ENCODE assay signal across 8 mouse cellular contexts in genomic region chr10:60351248-60351647, GRCm38 (mm10). TPM values are rescaled to one million over a fixed set of nuclear protein-coding genes. Genes with fewer than 3 reads are reported as not detected.
DNase-seq lines count a peak whose midpoint lies in the region; ATAC-seq lines count a peak whose summit lies in the region.

No protein-coding gene starts in this region.

- H3K4me1 ChIP-seq in liver, embryonic 12.5 days, result peaks cover 63% of the 10 kb centered on the region

- no peaks in the 10 kb centered on the region for H3K36me3 ChIP-seq in liver, embryonic 12.5 days

- no peak for ATAC-seq in liver, embryonic 12.5 days

- no peak overlapping the region for H3K4me3 ChIP-seq in liver, embryonic 12.5 days

- peak overlapping the region; percentile 90 for H3K4me2 ChIP-seq in liver, embryonic 12.5 days

- DNase-seq in adrenal gland, postnatal 10 days, result peak; percentile 74
- DNase-seq in adrenal gland, postnatal 4 days (ENCODE audit: low spot score in 2 of 2), result no peak
- peak; percentile 47 for DNase-seq in retina, postnatal 1 day
- no peak for DNase-seq in retina, embryonic 14.5 days (ENCODE audit: low spot score)
- no peak for DNase-seq in right cerebral cortex, adult 2 months (ENCODE audit: low spot score in 2 of 2)
- no peak for DNase-seq in urinary bladder, postnatal 10 days (ENCODE audit: low spot score)
- DNase-seq in T-cell, adult 2 months (ENCODE audit: low spot score), result no peak

- H3K27me3 ChIP-seq in liver, embryonic 12.5 days (replicated peaks), result no peaks in the 10 kb centered on the region

- 35% methylated on average over 3 of the region's 3 CpGs for WGBS in liver, embryonic 12.5 days (ENCODE audit: insufficient replicate concordance)

- H3K9me3 ChIP-seq in liver, embryonic 12.5 days (replicated peaks), result no peaks in the 10 kb centered on the region

- H3K27ac ChIP-seq in liver, embryonic 12.5 days, result peak overlapping the region; percentile 66

- no peak overlapping the region for H3K9ac ChIP-seq in liver, embryonic 12.5 days

RNA-seq across cellular contexts. Expression of gene Vsir, which starts 4.6 kb away (rescaled TPM):
- 10 to 100 TPM; 20.1 to 21.0 TPM for total RNA-seq in adrenal gland, postnatal 10 days (2021)
- total RNA-seq in adrenal gland, postnatal 4 days (2021), result 10 to 100 TPM; 15.7 to 16.5 TPM
- polyA plus RNA-seq in liver, embryonic 12.5 days (2016; fragmentation: Nextera tagmentation; extraction: Ambion mirVana), result 3.5 and 3.9 TPM in 2 replicates

RNA-seq across cellular contexts. Expression of gene Gm17455, which starts 48.3 kb away (rescaled TPM):
- total RNA-seq in adrenal gland, postnatal 10 days (2021), result not detected
- total RNA-seq in adrenal gland, postnatal 4 days (2021), result not detected
- 0.57 TPM in 1 of 2 replicates, not detected in the other for polyA plus RNA-seq in liver, embryonic 12.5 days (2016; fragmentation: Nextera tagmentation; extraction: Ambion mirVana)

Comparison
In these comparisons a context has a peak if more than half of its experiments do, and no peak if none do; other contexts are left out.
1. DNase-seq: peak in adrenal gland, postnatal 10 days (single experiment) and retina, postnatal 1 day (single experiment); none in adrenal gland, postnatal 4 days (0 of 2), retina, embryonic 14.5 days (single experiment), right cerebral cortex, adult 2 months (0 of 2), urinary bladder, postnatal 10 days (single experiment) and T-cell, adult 2 months (single experiment).